Mouse (Mus musculus): ENCODE measurements at regions not wholly inside any gene's neighbourhood (a gene's known extent, or its start where the extent isn't known, plus 50 kb on each side); places are given as distances from the start of the nearest gene placed in this dataset.

GRCm38 (mm10) chr13:51912477-51912876 is 66.0 kb downstream of the Gadd45g start:
- Histone ChIP-seq H3K4me2 (replicated peaks) (no peak overlapping the region), H3K36me3 (replicated peaks; ENCODE audit: control insufficient read depth, insufficient read depth) (no peaks in the 10 kb centered on the region), H3K4me3 (replicated peaks; ENCODE audit: low read length) (no peak overlapping the region), H3K27ac (no peak overlapping the region), H3K9me3 (ENCODE audit: control insufficient read depth, low read length) (no peaks in the 10 kb centered on the region), H3K9ac (no peak overlapping the region), H3K4me1 (replicated peaks; ENCODE audit: control insufficient read depth, insufficient read depth, low read length) (peaks cover 9% of the 10 kb centered on the region; the same call in 1 of the 2 replicates), H3K27me3 (ENCODE audit: control insufficient read depth, insufficient read depth, low read length) (peaks cover 12% of the 10 kb centered on the region; the same call in 1 of the 2 replicates)
- whole genome bisulfite sequencing, result 85% methylated on average over 5 of the region's 5 CpGs
- DNase-seq (ENCODE audit: low spot score), result no peak
- ATAC-seq (ENCODE audit: low FRiP score), result no peak

DNA sequence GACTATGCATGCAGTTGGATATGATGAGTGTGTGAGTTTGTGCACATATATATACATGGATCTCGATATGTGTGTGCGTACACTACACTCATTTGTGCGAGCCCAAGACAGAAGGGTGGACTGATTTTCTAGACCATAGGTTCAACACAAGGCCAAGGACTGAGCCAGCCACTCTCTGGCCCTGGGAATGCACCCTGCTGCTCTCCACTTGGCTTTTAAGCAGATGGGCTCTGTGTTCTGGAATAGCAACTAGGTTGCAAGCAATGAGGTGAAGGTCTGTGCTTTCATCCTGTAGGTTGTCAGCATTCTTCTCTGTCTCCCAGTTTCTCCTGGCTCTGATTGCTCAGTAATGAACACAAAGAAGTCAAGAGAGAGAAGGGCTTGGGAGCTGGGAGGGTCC is 66.5 kb downstream of the Gadd45g start:
- Histone ChIP-seq H3K27me3 (ENCODE audit: control insufficient read depth, insufficient read depth, low read length) (peaks cover 12% of the 10 kb centered on the region; the same call in 1 of the 2 replicates), H3K4me1 (replicated peaks; ENCODE audit: control insufficient read depth, insufficient read depth, low read length) (peaks cover 13% of the 10 kb centered on the region; the same call in 1 of the 2 replicates), H3K4me3 (replicated peaks; ENCODE audit: low read length) (no peak overlapping the region), H3K27ac (no peak overlapping the region), H3K36me3 (replicated peaks; ENCODE audit: control insufficient read depth, insufficient read depth) (no peaks in the 10 kb centered on the region), H3K9me3 (ENCODE audit: control insufficient read depth, low read length) (no peaks in the 10 kb centered on the region), H3K4me2 (replicated peaks) (no peak overlapping the region), H3K9ac (no peak overlapping the region)
- ATAC-seq (ENCODE audit: low FRiP score) (no peak), DNase-seq (ENCODE audit: low spot score) (no peak)
- WGBS, result 96% methylated on average over 3 of the region's 3 CpGs

DNA sequence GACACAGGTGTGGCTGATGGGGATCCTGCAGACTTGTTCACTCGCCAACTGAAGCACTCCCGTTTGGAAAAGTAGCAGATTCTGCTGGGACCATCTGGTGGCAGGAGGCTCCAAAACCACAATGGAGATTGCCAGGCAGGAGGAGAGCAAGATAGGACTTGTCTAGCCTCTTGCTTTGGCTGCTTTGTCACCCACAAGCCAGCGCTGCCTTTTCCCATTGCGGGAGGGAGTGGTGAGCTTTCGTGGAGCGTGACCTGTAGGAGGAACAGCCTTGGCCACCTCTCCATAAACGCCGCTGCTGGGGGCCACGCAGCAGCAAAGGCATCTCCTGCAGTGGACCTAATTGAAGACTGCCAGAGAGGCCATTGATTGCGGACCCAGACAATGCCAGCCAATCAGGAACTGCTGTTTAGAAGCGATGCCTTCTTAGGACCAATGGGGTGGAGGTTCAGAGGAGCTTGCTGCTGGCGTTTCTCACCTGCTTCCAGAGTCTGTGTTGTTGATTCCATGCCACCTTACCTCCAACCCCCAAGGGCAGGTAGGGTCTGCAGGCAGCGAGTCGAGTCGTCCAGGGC is 70.3 kb downstream of the Gadd45g start:
- Histone ChIP-seq H3K36me3 (replicated peaks; ENCODE audit: control insufficient read depth, insufficient read depth) (no peaks in the 10 kb centered on the region), H3K4me3 (replicated peaks; ENCODE audit: low read length) (no peak overlapping the region), H3K9me3 (ENCODE audit: control insufficient read depth, low read length) (no peaks in the 10 kb centered on the region), H3K4me1 (replicated peaks; ENCODE audit: control insufficient read depth, insufficient read depth, low read length) (peaks cover 51% of the 10 kb centered on the region), H3K27ac (no peak overlapping the region), H3K27me3 (ENCODE audit: control insufficient read depth, insufficient read depth, low read length) (peaks cover 16% of the 10 kb centered on the region; the same call in 1 of the 2 replicates), H3K4me2 (replicated peaks) (no peak overlapping the region; the same call in 1 of the 2 replicates), H3K9ac (no peak overlapping the region)
- DNase-seq (ENCODE audit: low spot score) (no peak), ATAC-seq (ENCODE audit: low FRiP score) (no peak)
- 31% methylated on average over 15 of the region's 15 CpGs for WGBS

DNA sequence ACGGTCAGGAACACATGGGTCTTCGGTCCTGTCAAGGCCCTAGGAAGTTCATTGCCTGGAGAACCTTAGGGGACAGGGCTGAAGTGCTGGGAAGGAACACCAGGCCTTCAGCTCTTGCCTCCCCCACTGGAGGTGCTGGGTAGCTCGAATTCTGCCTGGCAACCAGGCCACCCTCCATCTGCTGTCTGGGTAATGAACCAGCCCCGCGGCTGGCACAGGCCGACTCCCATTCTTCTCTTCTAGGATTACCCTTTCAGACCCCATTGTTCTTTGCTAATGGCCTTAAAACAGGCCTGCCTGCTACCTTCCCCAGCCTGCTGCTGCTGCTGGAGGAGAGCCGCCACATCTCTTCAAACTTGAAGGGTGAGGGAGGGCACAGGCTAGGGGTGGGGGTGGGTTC is 71.2 kb downstream of the Gadd45g start:
- H3K4me2 ChIP-seq (replicated peaks), result no peak overlapping the region
- 23% methylated on average over 7 of the region's 7 CpGs for WGBS
- no peaks in the 10 kb centered on the region for H3K36me3 ChIP-seq (replicated peaks; ENCODE audit: control insufficient read depth, insufficient read depth)
- 0 out of 2 replicates have a peak, but pooled peaks cover 8% of the 10 kb centered on the region for H3K27me3 ChIP-seq (ENCODE audit: control insufficient read depth, insufficient read depth, low read length)
- H3K4me3 ChIP-seq (replicated peaks; ENCODE audit: low read length), result no peak overlapping the region
- peak; percentile 70 for DNase-seq (ENCODE audit: low spot score)
- ATAC-seq (ENCODE audit: low FRiP score), result peak; percentile 41
- peaks cover 51% of the 10 kb centered on the region for H3K4me1 ChIP-seq (replicated peaks; ENCODE audit: control insufficient read depth, insufficient read depth, low read length)
- no peaks in the 10 kb centered on the region for H3K9me3 ChIP-seq (ENCODE audit: control insufficient read depth, low read length)
- H3K27ac ChIP-seq, result peak overlapping the region; percentile 74
- no peak overlapping the region for H3K9ac ChIP-seq

- H3K27ac ChIP-seq, result peak overlapping the region; percentile 74
- no peak overlapping the region for H3K9ac ChIP-seq
- no peak for ATAC-seq (ENCODE audit: low FRiP score)
- H3K4me1 ChIP-seq (replicated peaks; ENCODE audit: control insufficient read depth, insufficient read depth, low read length), result peaks cover 51% of the 10 kb centered on the region
- no peak for DNase-seq (ENCODE audit: low spot score)
- H3K36me3 ChIP-seq (replicated peaks; ENCODE audit: control insufficient read depth, insufficient read depth), result no peaks in the 10 kb centered on the region
- H3K27me3 ChIP-seq (ENCODE audit: control insufficient read depth, insufficient read depth, low read length), result 0 out of 2 replicates have a peak, but pooled peaks cover 4% of the 10 kb centered on the region
- no peak overlapping the region for H3K4me3 ChIP-seq (replicated peaks; ENCODE audit: low read length)
- H3K9me3 ChIP-seq (ENCODE audit: control insufficient read depth, low read length), result no peaks in the 10 kb centered on the region
- H3K4me2 ChIP-seq (replicated peaks), result no peak overlapping the region
- 18% methylated on average over 8 of the region's 8 CpGs for WGBS
These were observed 71.6 kb downstream of the Gadd45g start for GRCm38 (mm10) chr13:51918108-51918507.

DNA sequence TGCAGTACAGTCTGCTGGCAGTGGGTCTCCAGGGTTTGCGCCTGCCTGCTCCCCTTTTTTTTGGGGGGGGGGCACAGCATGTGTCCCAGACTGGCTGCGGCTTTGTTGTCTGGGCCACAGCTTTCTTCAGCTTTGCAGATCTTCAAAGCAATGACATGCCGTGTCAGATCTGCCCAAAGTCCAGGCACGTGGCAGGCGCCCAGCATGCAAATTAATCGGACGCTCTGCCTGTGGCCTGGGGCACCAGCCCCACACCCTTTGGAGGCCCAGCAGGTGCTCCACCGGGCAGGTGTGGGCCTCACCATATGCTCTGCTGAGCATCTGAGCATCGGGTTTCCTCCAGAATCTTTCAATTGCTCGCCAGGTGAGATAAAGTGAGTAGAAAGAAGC is 72.3 kb downstream of the Gadd45g start:
- WGBS, result 8% methylated on average over 10 of the region's 10 CpGs
- ATAC-seq (ENCODE audit: low FRiP score), result peak; percentile 9; the same call in 1 of the 2 replicates
- Histone ChIP-seq H3K9me3 (ENCODE audit: control insufficient read depth, low read length) (no peaks in the 10 kb centered on the region), H3K4me1 (replicated peaks; ENCODE audit: control insufficient read depth, insufficient read depth, low read length) (peaks cover 51% of the 10 kb centered on the region), H3K9ac (0 out of 2 replicates have a peak overlapping the region, but pooled peaks have one; percentile 8), H3K36me3 (replicated peaks; ENCODE audit: control insufficient read depth, insufficient read depth) (no peaks in the 10 kb centered on the region), H3K27me3 (ENCODE audit: control insufficient read depth, insufficient read depth, low read length) (0 out of 2 replicates have a peak, but pooled peaks cover 4% of the 10 kb centered on the region), H3K4me2 (replicated peaks) (no peak overlapping the region), H3K4me3 (replicated peaks; ENCODE audit: low read length) (no peak overlapping the region), H3K27ac (peak overlapping the region; percentile 74)
- DNase-seq (ENCODE audit: low spot score), result no peak

DNA sequence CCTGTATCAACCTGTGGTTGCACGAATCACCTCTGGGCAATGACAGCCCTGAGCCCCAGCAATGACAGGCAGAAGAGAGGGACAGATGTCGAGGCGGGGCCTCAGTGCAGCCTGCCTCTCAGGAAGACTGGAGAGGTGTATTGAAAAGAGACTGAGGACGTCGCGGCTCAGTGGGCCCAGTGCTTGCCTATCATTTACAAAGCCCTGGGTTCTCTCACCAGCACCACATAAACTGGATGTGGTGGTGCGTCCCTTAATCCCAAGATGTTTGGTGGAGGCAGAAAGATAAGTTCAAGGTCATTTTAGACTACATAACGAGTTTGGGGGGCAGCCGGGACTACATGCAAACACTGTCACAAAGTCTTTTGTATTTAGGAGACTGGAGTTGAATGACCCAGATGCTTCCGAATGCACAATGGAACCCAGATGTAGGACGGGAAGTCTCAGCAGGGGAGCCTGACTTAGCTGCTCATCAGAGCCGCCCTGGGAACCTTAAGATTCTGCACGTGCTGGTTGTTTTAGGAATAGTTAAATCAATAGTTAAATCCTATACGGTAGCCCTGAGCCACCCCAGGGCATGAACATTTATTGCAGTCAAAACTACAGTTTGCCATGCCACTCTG is 72.8 kb downstream of the Gadd45g start:
- Histone ChIP-seq H3K4me2 (replicated peaks) (no peak overlapping the region), H3K27me3 (ENCODE audit: control insufficient read depth, insufficient read depth, low read length) (0 out of 2 replicates have a peak, but pooled peaks cover 4% of the 10 kb centered on the region), H3K4me1 (replicated peaks; ENCODE audit: control insufficient read depth, insufficient read depth, low read length) (peaks cover 51% of the 10 kb centered on the region), H3K36me3 (replicated peaks; ENCODE audit: control insufficient read depth, insufficient read depth) (no peaks in the 10 kb centered on the region), H3K9ac (0 out of 2 replicates have a peak overlapping the region, but pooled peaks have one; percentile 8), H3K27ac (peak overlapping the region; percentile 74), H3K9me3 (ENCODE audit: control insufficient read depth, low read length) (no peaks in the 10 kb centered on the region), H3K4me3 (replicated peaks; ENCODE audit: low read length) (no peak overlapping the region)
- 10% methylated on average over 14 of the region's 14 CpGs for WGBS
- ATAC-seq (ENCODE audit: low FRiP score), result peak; percentile 42; the same call in 1 of the 2 replicates
- no peak for DNase-seq (ENCODE audit: low spot score)

DNA sequence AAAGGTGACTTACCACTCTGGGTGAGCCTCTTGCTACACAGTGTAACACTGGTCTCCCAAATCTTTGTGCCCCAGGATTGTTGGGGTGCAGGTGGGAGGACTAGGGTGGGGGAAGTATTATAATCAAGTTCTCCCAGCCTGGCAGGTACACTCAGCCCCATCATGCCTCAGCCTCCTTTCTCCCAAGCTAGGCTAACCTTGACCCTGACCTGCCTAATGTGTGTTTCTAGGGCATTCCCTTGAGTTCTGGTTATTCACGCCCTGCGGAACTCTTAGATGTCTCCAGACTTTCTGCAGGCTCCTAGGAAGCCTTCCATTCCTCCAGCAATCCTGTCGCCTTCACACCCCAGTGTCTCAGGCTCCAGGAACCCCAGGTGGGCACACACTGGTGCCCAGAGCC is 73.5 kb downstream of the Gadd45g start:
- no peak overlapping the region for H3K4me2 ChIP-seq (replicated peaks)
- H3K27me3 ChIP-seq (ENCODE audit: control insufficient read depth, insufficient read depth, low read length), result 0 out of 2 replicates have a peak, but pooled peaks cover 4% of the 10 kb centered on the region
- 21% methylated on average over 3 of the region's 3 CpGs for WGBS

DNA sequence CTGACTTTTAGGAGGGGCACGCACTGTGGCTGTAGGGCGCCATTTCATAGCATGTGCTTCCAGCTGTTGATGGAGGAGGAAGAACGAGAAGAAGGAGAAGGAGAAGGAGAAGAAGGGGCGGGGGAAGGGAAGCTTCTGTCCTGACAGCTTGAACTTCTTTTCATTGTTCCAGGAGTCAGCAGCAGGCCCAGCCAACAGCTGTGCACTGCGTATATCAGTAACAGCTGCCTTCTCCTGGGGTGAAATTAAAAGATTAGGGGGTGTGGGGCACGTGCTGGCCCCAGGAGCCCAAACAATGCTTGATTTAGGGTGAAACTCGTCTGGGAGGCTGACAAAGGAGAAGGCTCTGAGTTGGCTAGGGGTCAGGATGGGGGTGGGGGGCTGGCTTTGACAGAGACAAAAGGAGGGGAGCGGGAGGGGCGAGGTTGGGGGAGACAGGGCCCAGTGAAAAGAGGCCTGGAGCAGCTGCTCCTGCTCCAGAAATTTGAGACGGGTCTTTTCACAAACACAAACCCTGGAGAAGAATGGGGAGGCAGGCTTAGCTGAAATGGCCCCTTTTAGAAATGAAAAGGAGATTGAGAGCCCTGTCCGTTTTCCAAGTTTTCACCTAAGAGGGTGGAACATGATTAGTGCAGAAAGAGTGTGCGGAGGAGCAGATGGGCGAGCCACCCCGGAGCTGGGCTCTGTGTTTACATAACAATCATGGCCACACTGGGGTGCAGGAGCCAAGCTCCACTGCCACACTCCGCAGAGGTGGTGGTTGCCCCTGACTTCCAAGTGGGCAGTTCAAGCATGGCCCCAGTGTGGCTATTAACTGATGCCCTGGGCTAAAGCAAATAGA is 74.3 kb downstream of the Gadd45g start:
- Histone ChIP-seq H3K4me2 (replicated peaks) (no peak overlapping the region), H3K36me3 (replicated peaks; ENCODE audit: control insufficient read depth, insufficient read depth) (no peaks in the 10 kb centered on the region), H3K27me3 (ENCODE audit: control insufficient read depth, insufficient read depth, low read length) (0 out of 2 replicates have a peak, but pooled peaks cover 4% of the 10 kb centered on the region), H3K27ac (peak overlapping the region; percentile 68), H3K9me3 (ENCODE audit: control insufficient read depth, low read length) (no peaks in the 10 kb centered on the region), H3K4me1 (replicated peaks; ENCODE audit: control insufficient read depth, insufficient read depth, low read length) (peaks cover 51% of the 10 kb centered on the region), H3K9ac (0 out of 2 replicates have a peak overlapping the region, but pooled peaks have one; percentile 10), H3K4me3 (replicated peaks; ENCODE audit: low read length) (no peak overlapping the region)
- ATAC-seq (ENCODE audit: low FRiP score) (peak; percentile 72; the same call in 1 of the 2 replicates), DNase-seq (ENCODE audit: low spot score) (peak; percentile 57)
- WGBS, result 8% methylated on average over 15 of the region's 15 CpGs

More for the DNA sequence above, 73.5 kb downstream of the Gadd45g start:
- no peaks in the 10 kb centered on the region for H3K9me3 ChIP-seq (ENCODE audit: control insufficient read depth, low read length)
- H3K36me3 ChIP-seq (replicated peaks; ENCODE audit: control insufficient read depth, insufficient read depth), result no peaks in the 10 kb centered on the region
- ATAC-seq (ENCODE audit: low FRiP score) (no peak), DNase-seq (ENCODE audit: low spot score) (no peak)
- peak overlapping the region; percentile 68 for H3K27ac ChIP-seq
- H3K4me3 ChIP-seq (replicated peaks; ENCODE audit: low read length), result no peak overlapping the region
- peaks cover 51% of the 10 kb centered on the region for H3K4me1 ChIP-seq (replicated peaks; ENCODE audit: control insufficient read depth, insufficient read depth, low read length)
- no peak overlapping the region for H3K9ac ChIP-seq
